Comparison of ENCODE assay signal across 10 mouse cellular contexts in the genomic region with DNA sequence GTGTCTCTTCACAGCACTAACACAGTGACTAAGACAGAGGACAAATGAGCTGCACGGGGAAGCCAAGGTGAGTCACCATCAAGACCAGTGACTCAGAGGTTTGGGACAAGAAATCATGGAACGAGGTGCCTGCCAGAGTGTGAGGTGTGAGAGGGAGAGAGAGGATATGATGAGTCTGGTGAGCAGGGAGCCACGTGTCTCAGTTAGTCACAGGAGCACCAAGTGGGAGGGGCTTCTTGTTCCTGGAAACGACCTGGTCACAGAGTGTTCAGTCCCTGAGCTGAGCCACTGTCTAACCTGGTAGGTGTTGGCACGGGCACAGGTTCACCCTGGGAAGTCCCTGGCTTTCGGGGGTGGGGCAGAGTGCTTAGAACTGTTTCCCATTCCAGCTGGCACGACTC. TPM values are rescaled to one million over a fixed set of nuclear protein-coding genes. Genes with fewer than 3 reads are reported as not detected.
DNase-seq lines count a peak whose midpoint lies in the region; ATAC-seq and TF ChIP-seq lines count a peak whose summit lies in the region.
"Had no signal": no experiment of that assay in that cellular context is flagged by ENCODE, and none has a peak within 500 bp of the region (broad histone marks: within the 10 kb centered on the region; RNA-seq: fewer than 3 reads in every experiment).

No protein-coding gene starts in this region.

- H3K4me1 ChIP-seq in forebrain, postnatal 0 days (ENCODE audit: insufficient read depth), result no peaks in the 10 kb centered on the region
- H3K4me1 ChIP-seq in forebrain, embryonic 11.5 days (replicated peaks; ENCODE audit: control insufficient read depth, insufficient read depth, low read length), result no peaks in the 10 kb centered on the region
- H3K4me1 ChIP-seq in neural tube, embryonic 15.5 days, result peaks cover 14% of the 10 kb centered on the region

- H3K9me3 ChIP-seq in forebrain, postnatal 0 days (ENCODE audit: low read length), result no peaks in the 10 kb centered on the region
- no peaks in the 10 kb centered on the region for H3K9me3 ChIP-seq in forebrain, embryonic 11.5 days (ENCODE audit: control insufficient read depth, low read length)
- no peaks in the 10 kb centered on the region for H3K9me3 ChIP-seq in neural tube, embryonic 15.5 days (replicated peaks)
- H3K9me3 ChIP-seq: embryonic facial prominence, embryonic 12.5 days; limb, embryonic 12.5 days had no signal

- 31% methylated on average over 7 of the region's 7 CpGs for WGBS in forebrain, postnatal 0 days
- 65% methylated on average over 7 of the region's 7 CpGs for WGBS in forebrain, embryonic 11.5 days
- 50% methylated on average over 7 of the region's 7 CpGs for WGBS in neural tube, embryonic 15.5 days

- TF ChIP-seq CTCF in forebrain, postnatal 0 days (IDR thresholded peaks at IDR 0.05; ENCODE audit: low read depth), result no peak

- peak; percentile 10 for DNase-seq in forebrain, postnatal 0 days
- DNase-seq in forebrain, embryonic 11.5 days (ENCODE audit: low spot score), result no peak
- no peak for DNase-seq in neural tube, embryonic 10.5 days (ENCODE audit: extremely low spot score, low spot score)
- peak; percentile 61 to 71 for DNase-seq in cerebellum, postnatal 25 days
- peak; percentile 46 to 64 for DNase-seq in kidney, postnatal 4 days
- DNase-seq in testis, postnatal 14 days (ENCODE audit: low spot score), result peak; percentile 62
- no peak for DNase-seq in retina, postnatal 1 day

- no peaks in the 10 kb centered on the region for H3K36me3 ChIP-seq in forebrain, postnatal 0 days (ENCODE audit: insufficient read depth)
- H3K36me3 ChIP-seq in forebrain, embryonic 11.5 days (ENCODE audit: control insufficient read depth, insufficient read depth, low read length), result no peaks in the 10 kb centered on the region
- H3K36me3 ChIP-seq in neural tube, embryonic 15.5 days, result no peaks in the 10 kb centered on the region
- H3K36me3 ChIP-seq: embryonic facial prominence, embryonic 12.5 days; limb, embryonic 12.5 days had no signal

- no peak overlapping the region for H3K27ac ChIP-seq in forebrain, postnatal 0 days (ENCODE audit: low read depth, low read length)
- H3K27ac ChIP-seq in forebrain, embryonic 11.5 days (ENCODE audit: low read depth, low read length), result no peak overlapping the region
- no peak overlapping the region for H3K27ac ChIP-seq in neural tube, embryonic 15.5 days (replicated peaks)
- H3K27ac ChIP-seq: embryonic facial prominence, embryonic 12.5 days; limb, embryonic 12.5 days had no signal

- peak; percentile 36 for ATAC-seq in forebrain, postnatal 0 days
- ATAC-seq in forebrain, embryonic 11.5 days (replicated peaks; ENCODE audit: low FRiP score), result no peak
- ATAC-seq in neural tube, embryonic 15.5 days (ENCODE audit: low FRiP score), result 0 out of 2 replicates have a peak, but pooled peaks have one; percentile 19

- no peak overlapping the region for H3K4me2 ChIP-seq in forebrain, postnatal 0 days (ENCODE audit: low read depth)
- H3K4me2 ChIP-seq in forebrain, embryonic 11.5 days (ENCODE audit: low read depth, low read length, severe bottlenecking), result no peak overlapping the region
- no peak overlapping the region for H3K4me2 ChIP-seq in neural tube, embryonic 15.5 days
- H3K4me2 ChIP-seq: embryonic facial prominence, embryonic 12.5 days; limb, embryonic 12.5 days had no signal

- no peaks in the 10 kb centered on the region; the same call in 1 of the 2 replicates for H3K27me3 ChIP-seq in forebrain, postnatal 0 days (ENCODE audit: insufficient read depth, low read length)
- H3K27me3 ChIP-seq in forebrain, embryonic 11.5 days (ENCODE audit: control insufficient read depth, insufficient read depth, low read length), result no peaks in the 10 kb centered on the region
- H3K27me3 ChIP-seq in neural tube, embryonic 15.5 days (replicated peaks), result no peaks in the 10 kb centered on the region
- H3K27me3 ChIP-seq: embryonic facial prominence, embryonic 12.5 days; limb, embryonic 12.5 days had no signal

- H3K4me3 ChIP-seq in forebrain, postnatal 0 days (ENCODE audit: low read depth, low read length), result no peak overlapping the region
- no peak overlapping the region for H3K4me3 ChIP-seq in forebrain, embryonic 11.5 days (ENCODE audit: low read depth, low read length)
- H3K4me3 ChIP-seq in neural tube, embryonic 15.5 days (replicated peaks), result no peak overlapping the region
- H3K4me3 ChIP-seq: embryonic facial prominence, embryonic 12.5 days; limb, embryonic 12.5 days had no signal

- no peak overlapping the region for H3K9ac ChIP-seq in forebrain, postnatal 0 days
- H3K9ac ChIP-seq in forebrain, embryonic 11.5 days (ENCODE audit: low read length), result no peak overlapping the region
- no peak overlapping the region for H3K9ac ChIP-seq in neural tube, embryonic 15.5 days (replicated peaks)
- H3K9ac ChIP-seq: embryonic facial prominence, embryonic 12.5 days; limb, embryonic 12.5 days had no signal

RNA-seq across cellular contexts. Expression of a gene that starts 54.2 kb away (rescaled TPM):
- 24.2 and 30.7 TPM in 2 replicates for total RNA-seq in forebrain, postnatal 0 days (2014; rRNA removed)
- 49.7 and 52.2 TPM in 2 replicates for polyA plus RNA-seq in forebrain, postnatal 0 days (2015; fragmentation: Nextera tagmentation; extraction: Ambion mirVana)
- 43.4 and 45.3 TPM in 2 replicates for polyA plus RNA-seq in forebrain, embryonic 11.5 days (2014; fragmentation: Nextera tagmentation; extraction: Ambion mirVana)
- 75.6 and 85.4 TPM in 2 replicates for polyA plus RNA-seq in neural tube, embryonic 15.5 days (2015; fragmentation: Nextera tagmentation; extraction: Ambion mirVana)

Comparison
In these comparisons a context has a peak if more than half of its experiments do, and no peak if none do; other contexts are left out.
1. DNase-seq: peak in forebrain, postnatal 0 days (single experiment), cerebellum, postnatal 25 days (2 of 2), kidney, postnatal 4 days (2 of 2) and testis, postnatal 14 days (single experiment); none in forebrain, embryonic 11.5 days (single experiment), neural tube, embryonic 10.5 days (single experiment) and retina, postnatal 1 day (single experiment).